Mouse (Mus musculus) stomach, embryonic 15.5 days (tissue): Measurements from ENCODE around the gene Nr1h2. TPM values are rescaled to one million over a fixed set of nuclear protein-coding genes. Genes with fewer than 3 reads are reported as not detected.

Experiments used
- ATAC-seq: fragments of 200-750 bp; cut with Nextera tagmentation; 2 replicates; pipeline ENCODE4 v1.8.0; 2017; ENCODE audit warnings: low read depth, moderate number of reproducible peaks, moderate TSS enrichment; ENCODE audit not compliant: insufficient read depth, low FRiP score
- H3K27ac ChIP-seq: fragments of 300-500 bp; sonication (generic); 2 replicates; pipeline ENCODE4 v1.5.1; 2015; ENCODE audit warnings: mild to moderate bottlenecking, inconsistent platforms
- H3K27me3 ChIP-seq: fragments of 300-500 bp; sonication (generic); replicated peaks from 2 replicates; pipeline ENCODE4 v1.6.1; 2015; ENCODE audit warnings: inconsistent platforms
- H3K36me3 ChIP-seq: fragments of 300-500 bp; sonication (generic); 2 replicates; pipeline ENCODE4 v1.6.1; 2015; ENCODE audit warnings: inconsistent platforms
- H3K4me1 ChIP-seq: fragments of 300-500 bp; sonication (generic); 2 replicates; pipeline ENCODE4 v1.6.1; 2015; ENCODE audit warnings: inconsistent platforms
- H3K4me2 ChIP-seq: fragments of 300-500 bp; sonication (generic); 2 replicates; pipeline ENCODE4 v1.6.1; 2015; ENCODE audit warnings: mild to moderate bottlenecking, inconsistent platforms
- H3K4me3 ChIP-seq: fragments of 300-500 bp; sonication (generic); replicated peaks from 2 replicates; pipeline ENCODE4 v1.5.1; 2015; ENCODE audit warnings: inconsistent platforms
- H3K9ac ChIP-seq: fragments of 300-500 bp; sonication (generic); 2 replicates; pipeline ENCODE4 v1.6.1; 2015; ENCODE audit warnings: inconsistent platforms
- H3K9me3 ChIP-seq: fragments of 300-500 bp; sonication (generic); 2 replicates; pipeline ENCODE4 v1.6.1; 2016; ENCODE audit warnings: inconsistent platforms
- WGBS: fragments of 180-500 bp; shearing (Covaris S2); methylation state at CpG from one replicate; pipeline ENCODE4 v1.1.7; 2015; 5-methylcytosine and 5-hydroxymethylcytosine counted together
- polyA plus RNA-seq: library from polyadenylated mRNA; unstranded; fragments of >200 nt; fragmentation: Nextera tagmentation; extraction: Ambion mirVana; gene quantifications from 2 replicates; pipeline ENCODE4 v1.2.1, GENCODE M21; 2015

The Nr1h2 gene
- polyA plus RNA-seq, 1 experiment from 2014 or later: 62.9 TPM

GRCm38 (mm10) chr7:44593051-44593450, 39.3 kb upstream of the Nr1h2 start:
- peaks cover 39% of the 10 kb centered on the region for H3K4me1 ChIP-seq
- no peak overlapping the region for H3K9ac ChIP-seq
- H3K4me3 ChIP-seq: no peak overlapping the region
- no peak overlapping the region for H3K27ac ChIP-seq
- peaks cover 47% of the 10 kb centered on the region for H3K27me3 ChIP-seq
- no peak for ATAC-seq
- no peaks in the 10 kb centered on the region for H3K9me3 ChIP-seq
- H3K4me2 ChIP-seq: peak overlapping the region; percentile 22; the same call in 1 of the 2 replicates
- 6% methylated on average over 15 of the region's 15 CpGs for WGBS
- no peaks in the 10 kb centered on the region for H3K36me3 ChIP-seq

GRCm38 (mm10) chr7:44591348-44592116, 37.8 kb upstream of the Nr1h2 start:
- Histone ChIP-seq H3K27me3 (peaks cover 62% of the 10 kb centered on the region), H3K27ac (no peak overlapping the region), H3K4me3 (peak overlapping the region; percentile 55), H3K9ac (0 out of 2 replicates have a peak overlapping the region, but pooled peaks have one; percentile 22), H3K4me1 (peaks cover 45% of the 10 kb centered on the region), H3K36me3 (no peaks in the 10 kb centered on the region), H3K9me3 (no peaks in the 10 kb centered on the region), H3K4me2 (peak overlapping the region; percentile 100)
- WGBS: under 1% methylated on average over 44 of the region's 60 CpGs
- ATAC-seq: no peak

- Histone ChIP-seq H3K27ac (0 out of 2 replicates have a peak within 1 kb of the TSS, but pooled peaks have one; percentile 26), H3K36me3 (no peaks in the 10 kb centered on the region), H3K4me3 (peak within 1 kb of the TSS; percentile 55), H3K4me1 (peaks cover 45% of the 10 kb centered on the region), H3K9me3 (no peaks in the 10 kb centered on the region), H3K27me3 (peaks cover 69% of the 10 kb centered on the region), H3K9ac (peak within 1 kb of the TSS; percentile 22; the same call in 1 of the 2 replicates), H3K4me2 (peak within 1 kb of the TSS; percentile 100)
- WGBS: under 1% methylated on average over 65 of the region's 80 CpGs
- peak; percentile 93 for ATAC-seq
Observed at GRCm38 (mm10) chr7:44590402-44591347, 36.9 kb upstream of the Nr1h2 start, which contains the start of gene Kcnc3. Gene Kcnc3, plus strand, starts transcription at chr7:44590664.

GRCm38 (mm10) chr7:44589946-44590345, 36.2 kb upstream of the Nr1h2 start:
- no peaks in the 10 kb centered on the region for H3K9me3 ChIP-seq
- peaks cover 45% of the 10 kb centered on the region for H3K4me1 ChIP-seq
- no peak overlapping the region for H3K9ac ChIP-seq
- no peak for ATAC-seq
- H3K4me2 ChIP-seq: peak overlapping the region; percentile 100
- H3K27ac ChIP-seq: no peak overlapping the region
- H3K27me3 ChIP-seq: peaks cover 76% of the 10 kb centered on the region
- no peaks in the 10 kb centered on the region for H3K36me3 ChIP-seq
- WGBS: 6% methylated on average over 13 of the region's 13 CpGs
- H3K4me3 ChIP-seq: peak overlapping the region; percentile 55; the same call in 1 of the 2 replicates

GRCm38 (mm10) chr7:44589149-44589548, 35.4 kb upstream of the Nr1h2 start:
- under 1% methylated on average over 30 of the region's 33 CpGs for WGBS
- peak; percentile 52 for ATAC-seq
- H3K9me3 ChIP-seq: no peaks in the 10 kb centered on the region
- H3K27me3 ChIP-seq: peaks cover 78% of the 10 kb centered on the region
- 0 out of 2 replicates have a peak overlapping the region, but pooled peaks have one; percentile 19 for H3K9ac ChIP-seq
- no peaks in the 10 kb centered on the region for H3K36me3 ChIP-seq
- peak overlapping the region; percentile 100 for H3K4me2 ChIP-seq
- no peak overlapping the region for H3K27ac ChIP-seq
- H3K4me3 ChIP-seq: peak overlapping the region; percentile 55
- H3K4me1 ChIP-seq: peaks cover 45% of the 10 kb centered on the region

GRCm38 (mm10) chr7:44588338-44588737, 34.6 kb upstream of the Nr1h2 start:
- no peaks in the 10 kb centered on the region for H3K9me3 ChIP-seq
- 7% methylated on average over 12 of the region's 12 CpGs for WGBS
- H3K4me1 ChIP-seq: peaks cover 38% of the 10 kb centered on the region
- H3K4me2 ChIP-seq: peak overlapping the region; percentile 100
- no peak overlapping the region for H3K9ac ChIP-seq
- H3K36me3 ChIP-seq: no peaks in the 10 kb centered on the region
- H3K27ac ChIP-seq: no peak overlapping the region
- H3K27me3 ChIP-seq: peaks cover 74% of the 10 kb centered on the region
- peak overlapping the region; percentile 55 for H3K4me3 ChIP-seq
- ATAC-seq: no peak

GRCm38 (mm10) chr7:44587676-44588075, 33.9 kb upstream of the Nr1h2 start:
- peaks cover 38% of the 10 kb centered on the region for H3K4me1 ChIP-seq
- H3K9ac ChIP-seq: no peak overlapping the region
- 34% methylated on average over 6 of the region's 6 CpGs for WGBS
- H3K27me3 ChIP-seq: peaks cover 67% of the 10 kb centered on the region
- ATAC-seq: no peak
- no peak overlapping the region for H3K4me3 ChIP-seq
- H3K4me2 ChIP-seq: no peak overlapping the region
- no peaks in the 10 kb centered on the region for H3K36me3 ChIP-seq
- no peak overlapping the region for H3K27ac ChIP-seq
- H3K9me3 ChIP-seq: no peaks in the 10 kb centered on the region

GRCm38 (mm10) chr7:44586930-44587329, 33.2 kb upstream of the Nr1h2 start:
- Histone ChIP-seq H3K4me2 (peak overlapping the region; percentile 50), H3K27me3 (peaks cover 60% of the 10 kb centered on the region), H3K4me3 (peak overlapping the region; percentile 26), H3K9ac (no peak overlapping the region), H3K4me1 (peaks cover 38% of the 10 kb centered on the region), H3K9me3 (no peaks in the 10 kb centered on the region), H3K36me3 (no peaks in the 10 kb centered on the region), H3K27ac (no peak overlapping the region)
- under 1% methylated on average over 18 of the region's 18 CpGs for WGBS
- no peak for ATAC-seq

- Histone ChIP-seq H3K9ac (no peak overlapping the region), H3K9me3 (no peaks in the 10 kb centered on the region), H3K27ac (no peak overlapping the region), H3K4me2 (peak overlapping the region; percentile 50), H3K4me3 (peak overlapping the region; percentile 26), H3K27me3 (peaks cover 56% of the 10 kb centered on the region), H3K36me3 (no peaks in the 10 kb centered on the region), H3K4me1 (peaks cover 34% of the 10 kb centered on the region)
- no peak for ATAC-seq
- WGBS: 9% methylated on average over 19 of the region's 19 CpGs
Observed at GRCm38 (mm10) chr7:44586518-44586917, 32.8 kb upstream of the Nr1h2 start.

GRCm38 (mm10) chr7:44585606-44586005, 31.9 kb upstream of the Nr1h2 start:
- Histone ChIP-seq H3K27me3 (peaks cover 48% of the 10 kb centered on the region), H3K27ac (no peak overlapping the region), H3K4me3 (no peak overlapping the region), H3K9me3 (no peaks in the 10 kb centered on the region), H3K36me3 (no peaks in the 10 kb centered on the region), H3K4me1 (peaks cover 26% of the 10 kb centered on the region), H3K9ac (no peak overlapping the region), H3K4me2 (no peak overlapping the region)
- no peak for ATAC-seq
- WGBS: 84% methylated on average over 6 of the region's 6 CpGs

GRCm38 (mm10) chr7:44584921-44585320, 31.2 kb upstream of the Nr1h2 start:
- no peaks in the 10 kb centered on the region for H3K36me3 ChIP-seq
- H3K27me3 ChIP-seq: peaks cover 48% of the 10 kb centered on the region
- no peak; the same call in 1 of the 2 replicates for ATAC-seq
- no peak overlapping the region for H3K4me3 ChIP-seq
- H3K9ac ChIP-seq: no peak overlapping the region
- H3K9me3 ChIP-seq: no peaks in the 10 kb centered on the region
- no peak overlapping the region for H3K27ac ChIP-seq
- no peak overlapping the region for H3K4me2 ChIP-seq
- WGBS: 92% methylated on average over 6 of the region's 6 CpGs
- peaks cover 21% of the 10 kb centered on the region for H3K4me1 ChIP-seq
